Mouse (Mus musculus): ENCODE results near the gene Gm20894. TPM values are rescaled to one million over a fixed set of nuclear protein-coding genes. Genes with fewer than 3 reads are reported as not detected.
"Not testable (repeated sequence)": the region's sequence is repeated elsewhere in the genome, so short reads cannot be mapped to it uniquely, and the experiment has no call there.

Gene Gm20894
- not detected in 2 replicates for total RNA-seq (2021)
- long read RNA-seq: 0 reads

DNA sequence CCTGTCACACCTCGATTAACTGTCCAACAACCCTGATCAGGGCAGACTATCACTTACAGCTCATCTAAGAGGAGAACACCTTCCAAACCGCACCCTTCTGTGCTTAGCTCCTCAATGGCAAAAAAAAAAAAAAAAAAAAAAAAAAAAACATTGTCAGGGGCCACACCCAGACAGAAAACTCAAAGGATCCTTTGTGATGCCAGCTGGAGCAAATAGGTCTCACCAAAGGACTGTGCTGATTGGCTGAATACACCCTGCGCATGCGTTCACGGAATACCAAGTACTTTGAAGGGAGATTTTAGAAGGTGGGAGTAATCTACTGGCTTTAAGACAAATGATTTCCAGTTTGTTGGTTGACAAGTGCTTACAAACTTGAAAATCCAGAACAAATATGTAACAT lies at the start of gene Gm20894:
TSS of gene Gm20894 (minus strand) at position 101 of the 400 bp plus-strand sequence.
- DNase-seq: not testable (repeated sequence)
